Mouse (Mus musculus) limb, embryonic 11.5 days (tissue): ENCODE results near the gene Cd86. TPM values are rescaled to one million over a fixed set of nuclear protein-coding genes. Genes with fewer than 3 reads are reported as not detected.

Experiments
- ATAC-seq: fragments of 200-750 bp; cut with Nextera tagmentation; 2 replicates; pipeline ENCODE4 v1.8.0; 2017; ENCODE audit warnings: low read depth; ENCODE audit not compliant: insufficient number of reproducible peaks, low FRiP score, low TSS enrichment
- DNase-seq: peaks from one replicate; pipeline ENCODE4 v3.0.0-alpha.2; 2015; ENCODE audit warnings: low spot score
- H3K27ac ChIP-seq: fragments of 300-500 bp; sonication (generic); replicated peaks from 2 replicates; pipeline ENCODE4 v1.5.1; 2014; ENCODE audit warnings: low read depth, mild to moderate bottlenecking, low read length
- H3K27me3 ChIP-seq: fragments of 300-500 bp; sonication (generic); 2 replicates; pipeline ENCODE4 v1.6.1; 2014; ENCODE audit warnings: mild to moderate bottlenecking, low read length, mixed read lengths; ENCODE audit not compliant: control insufficient read depth, insufficient read depth
- H3K36me3 ChIP-seq: fragments of 300-500 bp; sonication (generic); 2 replicates; pipeline ENCODE4 v1.6.1; 2014; ENCODE audit warnings: mild to moderate bottlenecking, low read length, moderate library complexity, mixed read lengths; ENCODE audit not compliant: control insufficient read depth, insufficient read depth
- H3K4me1 ChIP-seq: fragments of 300-500 bp; sonication (generic); 2 replicates; pipeline ENCODE4 v1.6.1; 2014; ENCODE audit warnings: low read length, mixed read lengths; ENCODE audit not compliant: control insufficient read depth, insufficient read depth
- H3K4me2 ChIP-seq: fragments of 300-500 bp; sonication (generic); 2 replicates; pipeline ENCODE4 v1.6.1; 2014; ENCODE audit warnings: low read depth, mild to moderate bottlenecking, moderate library complexity; ENCODE audit not compliant: severe bottlenecking
- H3K4me3 ChIP-seq: fragments of 300-500 bp; sonication (generic); 2 replicates; pipeline ENCODE4 v1.5.1; 2014; ENCODE audit warnings: low read depth, low read length
- H3K9ac ChIP-seq: fragments of 300-500 bp; sonication (generic); 2 replicates; pipeline ENCODE4 v1.6.1; 2014; ENCODE audit warnings: mild to moderate bottlenecking, low read length
- H3K9me3 ChIP-seq: fragments of 300-500 bp; sonication (generic); 2 replicates; pipeline ENCODE4 v1.6.1; 2016; ENCODE audit warnings: low read length; ENCODE audit not compliant: control insufficient read depth
- WGBS: fragments of 180-500 bp; shearing (Covaris S2); extraction: QIAGEN DNeasy Blood & Tissue Kit; methylation state at CpG from one replicate; pipeline ENCODE4 v1.1.7; 2014; 5-methylcytosine and 5-hydroxymethylcytosine counted together
- polyA plus RNA-seq: library from polyadenylated mRNA; unstranded; fragments of >200 nt; fragmentation: Nextera tagmentation; extraction: Ambion mirVana; gene quantifications from 2 replicates; pipeline ENCODE4 v1.2.1, GENCODE M21; 2014

Gene Cd86
- polyA plus RNA-seq, 1 experiment from 2014 or later = 0.80 TPM

- DNase-seq (no peak), ATAC-seq (no peak)
- Histone ChIP-seq H3K9ac (no peak overlapping the region), H3K27ac (no peak overlapping the region), H3K36me3 (no peaks in the 10 kb centered on the region), H3K9me3 (no peaks in the 10 kb centered on the region), H3K27me3 (no peaks in the 10 kb centered on the region), H3K4me1 (no peaks in the 10 kb centered on the region), H3K4me2 (no peak overlapping the region), H3K4me3 (no peak overlapping the region)
- 81% methylated on average over 6 of the region's 6 CpGs for WGBS
Measured at GRCm38 (mm10) chr16:36651174-36651766, 14.6 kb downstream of the Cd86 start.

DNA sequence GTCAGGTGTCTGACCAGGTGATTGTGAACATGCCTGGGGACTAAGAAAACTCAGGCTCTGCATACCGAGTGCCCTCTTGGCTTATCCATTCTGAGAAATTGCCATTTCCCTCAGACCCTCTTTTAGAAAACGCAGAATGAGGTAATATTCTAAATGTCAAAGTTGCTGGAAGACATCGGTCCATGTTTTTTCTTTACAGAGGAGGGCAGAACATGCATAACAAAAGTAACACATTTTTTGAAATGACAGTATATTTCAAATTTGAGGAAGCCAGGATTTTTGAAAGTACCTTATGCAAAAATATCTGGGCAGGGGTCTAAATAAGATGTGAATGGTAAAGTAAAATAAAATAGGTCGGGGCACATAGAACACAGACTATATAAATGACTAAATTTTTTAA is 15.4 kb downstream of the Cd86 start:
- no peak overlapping the region for H3K4me3 ChIP-seq
- DNase-seq (no peak), ATAC-seq (no peak)
- WGBS = 87% methylated on average over 4 of the region's 4 CpGs
- H3K4me2 ChIP-seq = no peak overlapping the region
- H3K9me3 ChIP-seq = no peaks in the 10 kb centered on the region
- H3K9ac ChIP-seq = no peak overlapping the region
- H3K4me1 ChIP-seq = no peaks in the 10 kb centered on the region
- no peaks in the 10 kb centered on the region for H3K27me3 ChIP-seq
- H3K36me3 ChIP-seq = no peaks in the 10 kb centered on the region
- H3K27ac ChIP-seq = no peak overlapping the region

- Histone ChIP-seq H3K27me3 (no peaks in the 10 kb centered on the region), H3K9me3 (no peaks in the 10 kb centered on the region), H3K36me3 (no peaks in the 10 kb centered on the region), H3K4me2 (no peak overlapping the region), H3K4me3 (no peak overlapping the region), H3K9ac (no peak overlapping the region), H3K4me1 (no peaks in the 10 kb centered on the region), H3K27ac (no peak overlapping the region)
- no peak for ATAC-seq
- DNase-seq = no peak
- 51% methylated on average over 3 of the region's 3 CpGs for WGBS
Measured at GRCm38 (mm10) chr16:36649304-36649703, 16.6 kb downstream of the Cd86 start.

DNA sequence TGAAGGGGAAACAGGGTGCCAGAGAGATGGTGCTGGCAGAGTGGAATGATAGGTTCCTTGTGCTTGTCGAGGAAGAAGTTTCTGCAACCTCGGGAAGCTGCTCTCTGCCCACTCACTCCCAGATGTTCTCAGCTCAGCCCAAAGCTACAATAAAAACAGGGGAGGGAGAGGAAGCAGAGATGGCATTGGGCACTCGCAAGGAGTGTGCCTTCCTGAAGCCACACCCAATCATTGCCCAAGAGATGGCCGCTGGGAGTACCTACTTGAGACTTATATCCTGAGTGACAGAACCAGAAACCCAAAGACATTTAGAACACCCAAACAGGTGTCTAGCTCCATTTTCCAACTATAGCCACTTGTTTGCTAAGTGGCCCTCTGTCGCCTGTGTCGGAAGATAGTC is 20.8 kb downstream of the Cd86 start:
- 86% methylated on average over 6 of the region's 6 CpGs for WGBS

DNA sequence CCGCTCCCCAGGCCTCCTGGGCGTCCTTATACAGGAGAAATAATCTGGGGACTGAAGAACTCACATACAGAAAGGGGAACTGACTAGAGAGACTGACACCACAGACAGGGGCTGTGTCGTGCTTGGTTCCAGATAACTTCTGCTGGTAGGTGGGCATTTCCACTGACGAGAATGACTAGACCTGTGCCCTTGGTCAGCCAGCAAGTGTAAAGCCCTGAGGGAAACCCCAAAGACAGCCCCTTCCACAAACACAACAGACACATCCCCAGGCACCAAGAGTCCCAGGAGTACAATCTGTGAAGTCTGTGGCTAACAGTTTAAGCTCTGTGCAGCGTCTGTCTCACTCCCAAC is 23.2 kb downstream of the Cd86 start:
- WGBS = 82% methylated on average over 5 of the region's 5 CpGs
- Histone ChIP-seq H3K4me3 (no peak overlapping the region), H3K9ac (no peak overlapping the region), H3K4me1 (no peaks in the 10 kb centered on the region), H3K36me3 (no peaks in the 10 kb centered on the region), H3K27ac (no peak overlapping the region), H3K27me3 (no peaks in the 10 kb centered on the region), H3K4me2 (no peak overlapping the region), H3K9me3 (no peaks in the 10 kb centered on the region)
- DNase-seq (no peak), ATAC-seq (no peak)

More for the DNA sequence above, 20.8 kb downstream of the Cd86 start:
- DNase-seq = no peak
- Histone ChIP-seq H3K27me3 (no peaks in the 10 kb centered on the region), H3K4me1 (no peaks in the 10 kb centered on the region), H3K4me2 (no peak overlapping the region), H3K9ac (no peak overlapping the region), H3K4me3 (no peak overlapping the region), H3K36me3 (no peaks in the 10 kb centered on the region), H3K9me3 (no peaks in the 10 kb centered on the region), H3K27ac (no peak overlapping the region)
- ATAC-seq = no peak

DNA sequence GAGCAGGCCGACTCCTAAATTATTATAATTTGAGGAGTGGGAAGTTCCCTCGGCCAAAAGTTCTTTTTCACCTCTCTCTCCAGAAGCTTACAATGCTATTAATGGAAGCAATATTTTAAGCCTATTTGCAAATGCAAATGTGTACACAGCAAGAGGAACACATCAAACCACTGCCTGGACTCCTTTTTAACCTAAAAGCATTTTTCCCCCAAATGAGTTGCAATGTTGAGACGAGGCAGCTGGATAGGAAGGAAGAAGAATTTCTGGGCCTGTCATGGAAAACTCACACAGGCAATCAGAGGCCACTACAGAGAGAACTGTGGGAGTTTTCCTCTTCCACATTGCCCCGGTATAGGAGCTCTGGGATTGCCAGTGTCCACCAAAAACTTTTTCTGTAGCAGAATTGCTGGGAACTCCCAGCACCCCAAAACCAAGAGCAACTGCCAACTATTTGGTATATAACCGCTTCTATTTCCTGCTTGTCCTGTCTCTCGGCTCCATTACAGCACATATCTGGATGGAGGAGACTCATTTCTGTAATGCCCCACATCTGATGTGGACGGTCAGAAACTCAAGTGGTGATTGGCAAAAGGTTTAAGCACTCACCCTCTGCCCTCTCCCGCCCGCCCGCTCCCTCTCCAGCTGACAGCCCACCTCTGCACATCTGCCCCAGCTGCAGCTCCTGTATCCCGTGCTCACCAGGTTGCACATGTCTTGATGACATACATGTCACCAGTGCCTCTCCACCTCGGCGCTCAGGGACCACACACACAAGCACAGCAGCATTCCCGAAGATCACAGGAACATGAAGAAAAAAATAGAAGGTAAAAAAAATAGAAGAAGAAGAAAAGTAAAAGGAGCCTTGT is 23.8 kb downstream of the Cd86 start:
- DNase-seq (no peak), ATAC-seq (no peak)
- no peak overlapping the region for H3K27ac ChIP-seq
- H3K4me3 ChIP-seq = no peak overlapping the region
- H3K36me3 ChIP-seq = no peaks in the 10 kb centered on the region
- H3K4me1 ChIP-seq = no peaks in the 10 kb centered on the region
- 82% methylated on average over 14 of the region's 14 CpGs for WGBS
- no peaks in the 10 kb centered on the region for H3K9me3 ChIP-seq
- H3K9ac ChIP-seq = no peak overlapping the region
- no peaks in the 10 kb centered on the region for H3K27me3 ChIP-seq
- no peak overlapping the region for H3K4me2 ChIP-seq

GRCm38 (mm10) chr16:36640993-36641392 is 24.9 kb downstream of the Cd86 start:
- ATAC-seq = no peak
- DNase-seq = no peak
- H3K9me3 ChIP-seq = no peaks in the 10 kb centered on the region
- H3K4me2 ChIP-seq = no peak overlapping the region
- no peak overlapping the region for H3K4me3 ChIP-seq
- no peak overlapping the region for H3K27ac ChIP-seq
- WGBS = 82% methylated on average over 5 of the region's 5 CpGs
- H3K4me1 ChIP-seq = no peaks in the 10 kb centered on the region
- no peaks in the 10 kb centered on the region for H3K27me3 ChIP-seq
- H3K36me3 ChIP-seq = no peaks in the 10 kb centered on the region
- no peak overlapping the region for H3K9ac ChIP-seq

DNA sequence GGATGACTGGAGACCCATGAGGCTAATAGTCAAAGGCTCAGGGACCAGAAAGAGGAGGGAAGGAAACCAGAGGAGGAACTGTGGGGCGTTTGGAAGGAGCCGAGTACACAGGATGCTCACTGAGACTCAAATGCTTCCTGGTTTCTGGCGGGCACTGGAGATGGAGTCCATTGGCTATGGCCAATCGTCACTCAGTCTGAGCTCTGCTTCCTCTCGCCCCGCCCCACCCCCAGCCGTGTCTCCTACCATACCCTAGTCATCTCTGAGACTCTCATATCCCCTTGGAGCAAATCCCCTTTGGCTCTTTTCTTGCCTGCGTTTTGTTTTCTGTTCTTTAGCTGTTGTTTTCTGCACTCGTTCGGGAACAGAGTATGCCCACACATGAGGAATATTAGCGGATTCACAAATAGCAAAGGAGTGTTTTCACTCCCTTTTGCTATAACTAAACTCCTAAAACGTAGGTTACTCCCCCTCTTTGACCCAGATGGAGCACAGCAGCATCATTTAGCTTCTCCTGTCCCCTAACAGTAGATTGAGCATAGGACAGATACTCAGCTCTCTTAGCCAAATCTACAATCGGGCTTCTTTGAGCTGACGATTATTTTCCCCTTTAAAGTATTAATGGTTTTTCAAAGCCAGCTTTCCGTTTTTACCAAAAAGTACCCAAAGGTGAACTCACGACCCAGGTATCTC is 25.9 kb downstream of the Cd86 start:
- no peak for ATAC-seq
- no peaks in the 10 kb centered on the region for H3K27me3 ChIP-seq
- no peaks in the 10 kb centered on the region for H3K36me3 ChIP-seq
- H3K4me3 ChIP-seq = no peak overlapping the region
- no peak overlapping the region for H3K9ac ChIP-seq
- no peaks in the 10 kb centered on the region for H3K9me3 ChIP-seq
- H3K27ac ChIP-seq = no peak overlapping the region
- H3K4me2 ChIP-seq = no peak overlapping the region
- WGBS = 86% methylated on average over 16 of the region's 16 CpGs
- H3K4me1 ChIP-seq = no peaks in the 10 kb centered on the region
- no peak for DNase-seq
